Mouse (Mus musculus) thymus, adult 18-20 months (tissue): Measurements from ENCODE around the gene Lonp2.

ENCODE experiments used
- DNase-seq, 2 experiments: peaks; one replicate each; pipeline ENCODE4 v3.0.0; 2022; ENCODE audit warnings: mixed read lengths in 2 of 2

The Lonp2 gene

GRCm38 (mm10) chr8:86756948-86757733, 133.3 kb downstream of the Lonp2 start:
- no peak for DNase-seq

DNA sequence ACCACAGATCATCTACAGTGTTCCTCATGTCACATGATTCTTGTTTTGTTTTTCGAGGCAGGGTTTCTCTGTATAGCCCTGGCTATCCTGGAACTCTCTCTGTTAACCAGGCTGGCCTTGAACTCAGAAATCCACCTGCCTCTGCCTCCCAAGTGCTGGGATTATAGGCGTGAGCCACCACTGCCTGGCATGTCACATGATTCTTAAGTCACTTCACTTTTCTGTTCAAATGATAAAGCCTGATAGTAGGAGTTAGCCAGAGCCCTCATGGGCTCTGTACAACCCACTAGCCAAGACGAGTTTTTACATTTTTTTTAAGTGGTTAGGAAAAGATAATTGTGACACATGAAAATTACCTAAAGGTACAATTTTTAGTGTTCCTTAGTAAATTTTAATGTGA, 134.8 kb downstream of the Lonp2 start:
- DNase-seq: no peak

- no peak for DNase-seq
These were observed 135.2 kb downstream of the Lonp2 start for GRCm38 (mm10) chr8:86759090-86759491.

DNA sequence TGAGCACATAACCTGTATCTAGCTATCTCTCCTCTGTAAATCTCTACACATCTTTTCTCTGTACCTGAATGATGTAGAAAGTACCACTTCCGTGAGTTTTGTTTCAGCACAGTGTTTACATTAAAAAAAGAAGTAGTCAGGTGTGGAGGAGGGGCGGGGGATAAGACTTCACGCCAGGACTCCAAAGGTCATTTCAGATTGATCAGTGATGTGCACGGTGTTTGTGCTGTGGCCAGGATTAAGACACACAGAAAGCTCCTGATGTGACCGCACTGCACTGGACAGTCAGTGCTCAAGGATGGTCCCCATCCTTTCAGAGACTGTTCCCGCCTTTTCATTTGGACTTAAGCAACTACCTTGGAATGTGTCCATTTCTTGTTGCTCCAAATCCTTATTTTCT, 136.9 kb downstream of the Lonp2 start:
- DNase-seq: no peak

- no peak for DNase-seq
These were observed 139.0 kb downstream of the Lonp2 start for GRCm38 (mm10) chr8:86762806-86763205.

DNA sequence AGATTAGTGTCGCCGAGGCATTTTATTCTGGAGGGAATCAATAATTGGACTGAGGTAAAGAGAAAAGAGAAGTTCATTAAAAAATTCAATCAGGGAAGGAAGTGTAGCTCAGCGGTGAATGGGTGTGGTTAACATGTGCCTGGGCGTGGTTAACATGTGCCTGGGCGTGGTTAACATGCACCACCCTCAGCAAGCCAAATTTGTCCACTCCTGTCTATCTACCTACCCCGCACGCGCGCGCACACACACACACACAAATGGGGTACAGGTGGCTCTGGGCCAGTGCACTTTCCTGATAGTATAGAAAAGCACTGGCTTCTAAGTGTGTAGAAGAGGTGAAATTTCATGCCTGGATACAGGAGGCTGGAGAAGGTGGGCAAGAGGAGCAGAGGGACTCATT, 141.3 kb downstream of the Lonp2 start:
- DNase-seq: no peak

GRCm38 (mm10) chr8:86765669-86766068, 141.8 kb downstream of the Lonp2 start:
- DNase-seq: no peak

- no peak for DNase-seq
These were observed 142.8 kb downstream of the Lonp2 start for GRCm38 (mm10) chr8:86766548-86767211.

DNA sequence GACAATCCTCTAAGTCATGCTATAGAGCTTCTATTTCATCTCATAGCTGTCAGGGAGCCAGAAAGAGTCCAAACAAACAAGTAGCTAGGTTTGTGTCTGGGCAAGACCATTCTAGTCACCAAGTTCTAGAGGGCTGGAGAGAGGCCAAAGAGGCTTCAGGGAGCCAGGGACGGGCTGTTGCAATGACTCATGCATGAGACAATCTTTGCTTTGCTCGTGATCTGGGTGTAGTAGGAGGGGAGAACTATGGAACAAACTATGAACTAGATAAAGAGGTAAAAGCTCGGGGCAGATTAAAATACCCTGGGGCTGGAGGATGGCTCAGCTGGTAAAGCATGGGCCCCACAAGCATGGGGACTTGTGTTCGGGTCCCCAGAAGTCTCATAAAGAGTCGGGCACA, 144.7 kb downstream of the Lonp2 start:
- no peak for DNase-seq

- no peak for DNase-seq
These were observed 146.3 kb downstream of the Lonp2 start for GRCm38 (mm10) chr8:86769945-86770715.
